Mouse (Mus musculus) thymus, postnatal 10 days (tissue): ENCODE measurements around the gene Epn2.
"Not testable (repeated sequence)": the region's sequence is repeated elsewhere in the genome, so short reads cannot be mapped to it uniquely, and the experiment has no call there.

Source experiments
- DNase-seq, 2 experiments: peaks; one replicate each; pipeline ENCODE4 v3.0.0; 2021; ENCODE audit warnings: low spot score in 2 of 2

The Epn2 gene

DNA sequence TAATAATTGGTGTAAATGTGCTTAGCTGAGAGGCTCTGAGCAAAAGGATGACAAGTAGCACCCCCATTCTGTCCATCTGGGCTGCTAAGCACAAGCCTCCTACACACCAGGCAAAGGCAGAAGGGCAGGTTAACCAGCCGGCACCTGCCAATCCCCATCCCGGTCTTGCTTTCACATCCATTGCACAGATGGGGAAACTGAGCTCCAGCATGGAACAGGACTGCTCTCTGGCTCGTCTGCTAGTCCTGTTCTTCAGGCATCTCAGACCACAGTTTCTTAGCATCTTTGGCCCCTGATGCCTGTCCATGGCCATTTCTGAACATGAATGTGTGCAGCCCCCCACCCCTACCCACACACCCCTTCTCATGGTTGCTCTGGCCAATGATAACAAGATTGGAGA is 12.6 kb upstream of the Epn2 start:
- no peak for DNase-seq

DNA sequence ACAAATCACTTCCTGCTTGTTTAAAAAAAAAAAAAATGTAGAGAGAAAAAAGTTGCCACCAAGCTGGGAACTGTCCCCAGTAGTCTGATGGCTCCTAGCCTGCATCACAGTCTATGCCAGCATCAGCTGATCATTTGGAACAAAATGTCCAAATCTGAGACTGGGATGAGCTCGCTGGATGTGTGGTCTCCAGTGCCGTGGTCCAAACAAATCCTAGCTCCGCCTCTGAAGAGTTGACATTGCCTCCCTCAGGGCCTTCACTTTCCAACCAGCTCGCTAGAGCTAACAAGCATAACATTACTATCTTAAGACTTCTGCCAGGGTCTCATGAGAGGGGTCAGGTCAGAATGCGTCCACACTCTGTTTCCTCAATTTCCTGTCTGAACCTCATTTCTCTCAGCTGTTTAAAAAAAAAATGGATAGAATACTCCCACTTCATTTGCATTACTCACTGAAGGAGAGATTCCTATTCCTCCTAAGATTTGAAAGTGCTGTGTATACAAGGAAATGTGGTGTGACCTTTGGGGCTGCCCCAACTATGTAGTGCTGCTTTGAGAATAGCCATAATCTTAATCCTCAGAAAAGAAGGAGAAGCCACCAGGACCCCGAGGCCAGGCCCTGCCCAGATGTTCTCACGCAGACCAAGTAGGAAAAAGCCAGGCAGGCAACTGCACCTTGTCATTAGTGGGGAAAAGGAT is 11.2 kb upstream of the Epn2 start:
- no peak for DNase-seq

DNA sequence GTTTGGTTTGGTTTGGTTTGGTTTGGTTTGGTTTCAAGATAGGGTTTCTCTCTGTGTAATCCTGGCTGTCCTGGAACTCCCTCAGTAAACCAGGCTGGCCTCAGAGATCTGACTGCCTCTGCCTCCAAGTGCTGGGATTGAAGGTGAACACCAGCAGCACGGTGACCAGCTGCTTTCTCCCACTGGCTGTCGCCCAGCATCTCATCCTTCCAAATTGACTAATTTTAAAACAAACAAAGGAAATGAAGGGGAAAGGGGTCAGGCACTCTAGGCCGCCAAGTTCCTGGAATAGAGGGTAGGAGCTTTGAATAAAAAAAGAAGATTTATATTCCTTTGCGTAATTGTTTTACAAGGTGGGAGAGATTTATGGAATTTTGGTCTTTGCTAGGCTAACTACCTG is 5.9 kb upstream of the Epn2 start:
- DNase-seq: no peak

DNA sequence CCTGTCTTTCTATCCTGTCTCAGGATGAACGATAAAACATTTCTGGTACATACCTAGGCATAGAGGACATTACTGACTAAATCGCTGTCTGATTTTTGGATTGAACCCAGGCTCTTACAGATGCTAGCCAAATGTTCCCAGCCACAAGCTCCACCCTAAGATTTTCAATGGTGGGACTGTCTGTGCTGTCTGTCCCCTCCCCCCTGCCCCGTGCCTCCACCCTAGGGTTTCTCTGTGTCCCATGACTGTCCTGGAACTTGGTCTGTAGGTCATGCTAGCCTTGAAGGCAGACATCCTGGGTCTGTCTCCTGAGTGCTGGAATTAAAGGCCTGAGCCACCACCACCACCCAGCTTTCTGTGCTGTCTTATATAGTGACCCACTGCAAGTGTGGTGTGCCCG is 5.3 kb upstream of the Epn2 start:
- DNase-seq: no peak

DNA sequence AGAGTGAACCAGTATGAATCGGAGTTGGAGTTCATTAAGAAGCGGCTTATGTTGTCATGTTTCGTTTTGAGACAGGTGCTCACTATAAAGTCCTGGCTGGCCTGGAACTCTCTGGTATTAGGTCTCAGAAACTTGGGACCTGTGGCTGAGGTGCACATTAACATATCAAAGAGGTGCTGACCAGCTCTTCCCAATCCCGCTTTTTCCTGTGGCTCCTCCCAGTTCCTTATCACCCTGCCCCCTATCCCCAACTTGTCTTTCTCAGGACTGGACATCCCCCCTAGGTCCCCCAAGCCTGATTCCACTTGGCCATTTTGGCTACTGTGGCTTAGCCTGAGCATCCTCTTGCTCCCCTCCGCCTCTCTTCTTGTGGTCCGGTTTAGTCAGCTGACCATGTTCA is 4.6 kb upstream of the Epn2 start:
- no peak for DNase-seq

DNA sequence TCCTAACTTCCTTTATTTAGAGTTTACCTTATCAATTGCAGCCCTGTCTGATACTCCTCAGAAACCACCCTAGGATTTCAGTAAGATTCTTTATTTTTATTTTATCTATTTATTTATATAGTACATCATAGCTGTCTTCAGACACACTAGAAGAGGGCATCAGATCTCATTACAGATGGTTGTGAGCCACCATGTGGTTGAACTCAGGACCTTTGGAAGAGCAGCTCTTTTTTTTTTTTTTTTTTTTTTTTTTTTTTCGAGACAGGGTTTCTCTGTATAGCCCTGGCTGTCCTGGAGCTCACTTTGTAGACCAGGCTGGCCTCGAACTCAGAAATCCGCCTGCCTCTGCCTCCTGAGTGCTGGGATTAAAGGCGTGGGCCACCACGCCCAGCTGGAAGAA is 3.3 kb upstream of the Epn2 start:
- not testable (repeated sequence) for DNase-seq

DNA sequence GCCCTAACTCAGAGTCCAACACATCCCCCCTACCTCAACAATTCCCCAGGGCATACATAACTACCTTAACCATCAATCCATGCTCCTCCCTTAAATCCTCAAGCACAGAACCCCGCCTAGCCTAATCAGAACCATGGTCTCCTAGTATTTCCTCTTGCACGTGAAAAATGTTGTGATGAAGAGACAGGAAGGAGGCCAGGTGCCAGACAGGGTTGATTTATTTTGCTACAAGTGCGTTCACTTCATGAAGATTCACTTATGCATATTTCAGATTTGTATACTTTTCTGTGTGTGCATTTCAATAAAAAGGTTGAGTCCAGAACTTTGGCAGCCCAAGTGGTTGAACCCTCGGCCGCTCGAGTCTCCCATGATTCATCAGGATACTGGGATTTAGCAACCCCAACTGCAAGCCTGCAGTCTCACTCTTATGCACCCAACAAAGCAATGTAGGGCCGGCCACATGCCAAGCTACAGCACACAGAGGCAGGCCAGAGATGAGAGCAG is 443 bp upstream of the Epn2 start:
- DNase-seq: no peak

DNA sequence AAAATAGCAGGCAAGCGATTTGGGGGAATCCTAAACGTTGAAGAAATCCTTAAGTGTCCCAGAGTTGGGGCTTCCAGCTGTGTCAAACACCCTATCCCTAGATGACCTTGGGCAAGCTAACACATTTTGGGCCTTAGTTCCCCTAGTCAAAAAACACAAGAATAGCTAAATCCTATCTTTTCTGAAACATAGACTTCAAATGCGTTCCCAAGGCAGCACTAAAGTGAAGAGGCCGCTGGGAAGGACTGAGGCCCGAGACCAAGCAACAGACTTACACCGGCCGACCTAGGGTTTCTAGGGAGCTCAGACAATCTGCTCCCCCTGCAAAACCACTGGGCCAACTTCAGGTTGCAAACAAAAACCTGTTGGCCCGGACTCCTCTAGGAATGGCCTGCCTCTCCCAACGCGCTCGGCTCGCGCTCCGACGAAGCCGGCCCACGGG is 925 bp downstream of the Epn2 start:
- DNase-seq: no peak

DNA sequence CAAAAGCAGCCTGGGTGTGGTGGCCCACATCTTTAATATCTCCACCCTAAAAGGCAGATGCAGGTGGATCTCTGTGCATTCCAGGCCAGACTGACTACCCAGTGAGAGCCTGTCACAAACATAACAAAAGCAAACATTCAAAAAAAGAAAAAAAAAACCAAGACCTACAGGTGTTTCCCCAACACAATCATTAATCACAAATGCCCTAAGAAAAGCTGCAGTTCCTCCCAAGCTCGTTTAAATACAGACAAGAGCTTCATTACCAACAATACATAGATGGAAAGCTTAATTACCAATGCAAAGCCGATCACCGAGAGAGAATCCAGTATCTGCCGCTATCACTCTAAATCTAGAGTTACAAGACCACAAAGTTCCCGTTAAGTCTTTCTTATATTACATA is 1.5 kb downstream of the Epn2 start:
- no peak for DNase-seq

DNA sequence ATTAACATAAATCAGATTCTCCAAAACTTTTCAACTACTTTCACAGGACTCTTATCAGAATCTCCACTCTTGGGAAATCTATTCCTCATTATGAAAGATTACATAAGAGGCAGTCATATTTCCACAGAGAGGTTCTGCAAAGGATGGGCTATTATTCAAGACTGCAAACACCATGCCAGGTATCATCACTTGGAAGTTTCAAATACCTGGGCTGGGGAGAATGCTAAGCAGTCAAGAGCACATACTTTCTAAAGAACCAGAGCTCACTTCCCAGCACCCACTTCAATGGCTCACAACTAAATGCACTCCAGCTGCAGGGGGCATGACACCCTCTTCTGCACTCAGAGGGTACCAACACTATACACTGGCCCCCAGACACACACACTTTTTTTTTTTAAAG is 2.1 kb downstream of the Epn2 start:
- DNase-seq: no peak

DNA sequence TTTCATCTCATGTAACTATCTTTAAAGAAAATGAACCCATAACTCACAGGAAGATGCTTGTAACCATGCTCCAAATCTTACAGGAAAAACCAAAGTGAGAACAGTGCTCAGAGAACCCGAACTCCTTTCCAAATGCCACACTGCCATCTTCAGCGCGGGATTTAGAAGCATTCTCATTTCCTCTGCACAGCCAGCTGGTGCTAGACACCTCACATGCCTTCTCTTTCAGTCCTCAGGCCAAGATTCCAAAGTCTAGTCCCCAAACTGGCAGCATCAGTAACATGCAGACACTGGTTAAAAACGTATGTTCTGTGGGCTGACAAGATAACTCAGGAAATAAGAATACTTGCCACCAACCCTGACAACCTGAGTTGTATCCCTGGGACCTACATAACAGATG is 6.2 kb downstream of the Epn2 start:
- DNase-seq: no peak

DNA sequence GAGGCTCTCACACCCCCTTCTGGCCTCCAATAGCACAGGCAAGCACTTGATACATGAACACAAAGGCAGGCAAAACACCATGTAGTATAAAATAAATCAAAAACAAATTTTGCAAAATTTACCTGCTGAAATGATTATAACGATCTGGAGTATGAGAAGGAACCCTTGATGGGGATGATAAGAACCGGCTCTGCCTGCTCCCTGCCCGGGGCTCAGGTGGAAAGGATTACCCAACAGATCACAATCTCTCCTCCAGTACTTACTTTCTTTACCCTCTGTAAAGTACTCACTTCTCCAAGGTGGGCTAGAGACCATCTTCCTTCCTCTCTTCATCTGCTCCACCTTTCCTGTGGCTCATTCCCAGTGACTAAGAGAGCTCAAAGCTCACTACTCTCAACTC is 8.3 kb downstream of the Epn2 start:
- no peak for DNase-seq

DNA sequence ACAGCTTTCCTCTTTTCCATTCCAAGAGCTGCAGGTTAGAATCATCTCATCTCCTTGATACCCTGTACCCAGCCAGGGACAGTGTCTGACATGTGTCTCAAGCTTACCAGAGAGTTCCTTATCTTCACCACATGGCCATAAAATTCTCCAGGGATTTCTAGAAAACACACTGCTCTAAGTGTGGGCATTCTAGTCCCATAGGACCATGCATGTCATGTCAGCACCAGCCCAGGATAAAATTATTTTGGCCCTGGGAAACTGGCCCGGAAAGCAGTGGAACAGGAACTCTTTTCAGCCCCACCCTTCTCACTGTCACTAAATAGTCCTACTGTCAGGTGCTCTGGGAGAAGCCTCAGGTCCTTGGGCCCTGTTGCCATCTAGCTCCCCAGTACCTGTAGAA is 9.8 kb downstream of the Epn2 start:
- DNase-seq: no peak

DNA sequence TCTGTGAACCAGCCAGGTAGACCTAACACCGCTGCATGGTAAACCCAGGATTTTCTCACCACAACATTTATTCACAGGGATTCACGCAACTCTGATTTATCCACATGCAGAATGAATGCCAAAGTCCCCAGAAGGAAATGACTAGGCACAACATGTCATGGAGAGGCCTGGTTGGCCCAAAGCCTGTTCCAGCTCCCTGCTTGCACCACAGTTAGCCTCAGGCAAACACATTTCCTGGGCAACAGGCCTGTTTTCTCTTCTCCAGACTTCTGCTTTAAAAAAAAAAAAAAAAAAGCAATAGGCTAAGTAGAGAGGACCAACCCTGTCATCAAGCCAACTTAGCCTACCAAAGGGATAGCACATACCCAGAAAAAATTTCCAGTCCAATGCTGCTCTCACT is 14.9 kb downstream of the Epn2 start:
- no peak for DNase-seq

DNA sequence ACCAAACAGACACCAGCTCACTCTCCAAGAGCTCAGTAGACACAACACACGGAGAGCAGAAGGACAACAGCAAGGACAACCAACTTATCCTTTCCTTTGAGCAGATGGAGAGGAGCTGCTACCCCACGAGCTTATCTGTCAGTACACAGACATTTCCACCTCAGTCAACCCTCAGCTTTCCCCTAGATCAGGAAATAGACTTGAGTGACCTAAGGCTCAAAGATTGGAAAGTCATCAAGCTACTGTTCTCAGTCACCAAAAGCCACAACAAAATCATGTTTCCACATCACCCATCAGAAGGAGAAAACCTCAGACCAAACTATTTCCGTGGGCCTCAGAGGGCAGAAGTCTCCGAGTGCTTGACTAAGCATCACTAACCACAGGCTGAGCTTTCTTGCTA is 15.5 kb downstream of the Epn2 start:
- no peak for DNase-seq

DNA sequence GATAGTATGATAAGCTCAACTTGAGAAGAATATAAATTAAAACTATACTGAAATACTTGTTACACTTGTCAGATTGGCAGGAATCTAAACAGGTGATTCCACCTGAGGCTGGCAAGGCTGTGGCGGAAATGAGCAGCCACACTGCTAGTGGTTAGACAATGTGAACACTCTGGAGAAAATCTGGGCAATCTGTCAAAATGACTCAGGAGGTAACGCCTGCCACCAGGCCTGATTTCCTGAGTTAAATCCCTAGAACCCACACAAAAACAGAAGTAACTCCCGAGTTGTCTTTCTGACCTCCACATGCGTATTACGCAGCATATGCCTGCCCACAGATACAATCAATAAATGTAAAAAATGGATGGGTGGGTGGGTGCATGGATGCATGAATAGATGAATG is 17.1 kb downstream of the Epn2 start:
- DNase-seq: no peak

DNA sequence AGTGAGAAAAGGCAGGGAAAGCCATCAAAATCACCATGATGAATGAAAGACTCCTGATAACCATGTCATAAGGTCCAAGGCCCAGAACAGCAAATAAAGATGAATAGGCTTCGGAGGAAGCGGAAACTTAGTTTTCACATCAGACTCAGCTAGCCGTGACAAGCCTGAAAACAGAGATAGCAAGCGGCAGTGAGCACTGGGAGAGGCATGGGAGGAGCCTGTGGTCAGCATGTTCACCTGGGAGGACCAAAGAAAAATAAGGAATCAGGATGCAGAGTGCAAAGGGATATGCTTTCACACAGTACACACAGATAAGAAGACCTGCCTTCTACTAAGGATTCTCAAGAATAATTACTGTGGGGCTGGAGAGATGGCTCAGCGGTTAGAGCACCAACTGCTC is 19.9 kb downstream of the Epn2 start:
- no peak for DNase-seq

DNA sequence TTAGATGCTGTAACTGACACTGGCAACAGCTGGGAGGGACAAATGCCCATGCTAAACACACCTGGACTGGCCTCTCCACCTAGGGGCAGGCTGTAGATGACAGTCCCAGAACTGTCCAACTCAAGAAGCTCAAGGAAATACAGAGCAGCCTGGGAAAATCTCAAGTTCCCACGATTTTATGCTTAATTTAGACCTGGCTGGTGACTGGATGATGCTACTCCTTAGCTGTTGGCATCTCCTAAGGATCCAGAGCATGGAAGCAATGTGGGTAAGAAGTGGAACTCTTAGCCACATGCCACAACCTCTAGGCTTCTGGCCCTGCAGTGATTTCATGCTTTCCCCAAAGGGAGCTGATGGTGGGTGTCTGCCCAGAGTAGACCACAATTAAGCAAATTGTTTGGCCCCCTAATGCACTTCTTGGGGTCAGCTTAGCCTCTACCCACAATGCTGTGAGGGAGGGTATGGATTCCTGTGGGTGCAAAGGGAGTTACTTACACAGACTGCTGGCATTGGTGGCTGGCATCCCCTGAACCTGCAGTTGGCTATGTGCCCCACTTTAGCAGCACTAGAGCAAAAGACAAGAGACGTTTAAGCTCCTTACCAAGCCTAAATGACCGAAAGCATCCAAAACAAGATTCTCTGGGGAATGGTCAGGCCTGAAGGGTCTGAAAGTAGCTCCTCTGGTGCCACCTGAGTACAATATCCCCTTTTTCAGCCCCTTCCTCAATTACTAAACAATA is 26.3 kb downstream of the Epn2 start:
- no peak for DNase-seq

DNA sequence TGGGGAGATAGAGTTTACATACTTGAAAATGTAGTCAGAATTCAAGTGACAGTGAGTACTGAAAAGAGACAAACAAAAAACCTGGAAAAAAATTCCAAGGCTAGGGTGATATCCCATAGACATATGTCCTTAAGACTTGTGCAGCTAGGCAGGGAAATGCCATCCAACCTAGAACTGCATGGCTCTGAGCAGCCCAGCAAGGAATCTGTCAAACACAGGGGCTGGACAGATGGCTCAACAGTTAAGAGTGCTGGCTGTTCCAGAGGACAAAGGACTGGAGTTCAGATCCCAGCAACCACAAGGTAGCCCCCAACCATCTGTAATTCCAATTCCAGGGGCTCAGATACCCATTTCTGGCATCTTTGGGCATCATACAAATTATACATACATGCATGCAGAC is 28.9 kb downstream of the Epn2 start:
- no peak for DNase-seq

DNA sequence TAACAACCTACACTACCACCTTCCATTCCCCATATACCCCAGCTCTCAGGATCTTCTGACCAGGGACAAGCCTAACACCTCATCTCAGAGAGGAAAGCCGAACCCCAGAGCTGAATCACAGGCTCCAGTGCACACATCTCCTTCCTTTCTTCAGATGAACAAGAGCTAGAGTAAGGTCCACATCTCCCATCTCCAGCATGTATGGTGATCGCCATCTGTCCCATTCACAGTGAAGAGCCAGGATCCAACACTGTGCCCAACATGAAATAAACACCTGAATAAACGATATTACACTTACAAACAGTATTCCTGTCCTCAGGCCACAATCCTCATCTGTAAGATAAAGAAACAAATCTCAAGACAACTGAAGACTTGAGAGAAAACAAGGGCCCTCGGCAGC is 31.8 kb downstream of the Epn2 start:
- no peak for DNase-seq

DNA sequence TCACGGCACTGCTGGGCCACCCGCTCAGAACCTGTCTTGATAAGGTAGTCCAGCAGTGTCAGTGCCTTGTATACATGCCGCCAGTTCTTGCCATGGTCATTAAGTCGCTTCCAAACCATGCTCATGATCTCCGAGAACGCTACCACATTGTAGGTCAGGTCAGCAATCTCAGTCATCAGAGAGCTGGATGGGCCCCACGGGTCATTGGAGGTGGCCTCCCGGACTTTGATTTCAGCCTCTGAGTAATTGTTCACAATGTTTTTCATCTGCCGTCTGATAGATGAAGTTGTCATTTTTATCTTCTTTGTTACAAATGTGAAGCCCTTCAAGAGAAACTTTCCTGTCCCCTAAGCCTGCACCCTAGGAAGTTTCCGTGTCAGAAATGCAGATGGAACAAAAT is 33.0 kb downstream of the Epn2 start:
- DNase-seq: no peak

DNA sequence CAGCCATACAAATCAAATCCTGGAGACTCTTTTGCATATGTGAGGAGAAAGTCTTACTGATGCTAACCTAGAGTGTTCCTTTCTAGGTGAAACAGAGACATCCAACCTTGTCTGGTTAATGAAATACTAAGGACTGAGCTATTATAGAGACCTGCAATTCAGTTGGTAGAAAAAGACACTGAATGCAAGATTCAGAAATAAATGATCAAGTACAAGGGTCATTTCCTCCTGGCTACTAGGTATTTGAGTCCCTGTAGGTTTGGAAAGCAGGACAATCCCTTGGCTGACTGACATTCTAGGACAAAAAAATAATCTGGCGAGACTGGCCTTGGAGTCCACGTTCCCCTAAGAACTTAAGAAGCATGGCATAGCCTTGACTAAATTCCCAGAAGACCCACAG is 33.9 kb downstream of the Epn2 start:
- DNase-seq: no peak

DNA sequence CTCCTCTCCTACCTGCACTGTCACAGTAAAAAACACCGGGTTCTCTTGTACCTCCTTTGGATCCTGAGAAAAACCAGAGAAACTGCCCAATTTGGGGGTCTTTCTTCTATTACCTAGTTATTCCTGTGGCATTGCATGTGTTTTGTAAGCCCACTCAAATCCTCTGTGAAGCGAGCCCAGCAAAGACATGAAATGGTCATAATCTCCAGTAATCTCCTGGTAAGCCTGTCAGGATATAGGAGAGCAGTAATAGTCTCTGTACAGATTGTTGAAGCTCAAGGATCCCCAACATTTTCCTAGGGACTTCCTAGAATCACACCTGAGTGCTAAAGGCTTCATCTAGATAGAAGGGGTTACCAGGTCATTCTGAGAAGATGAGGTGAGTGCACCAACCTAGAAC is 38.4 kb downstream of the Epn2 start:
- no peak for DNase-seq

DNA sequence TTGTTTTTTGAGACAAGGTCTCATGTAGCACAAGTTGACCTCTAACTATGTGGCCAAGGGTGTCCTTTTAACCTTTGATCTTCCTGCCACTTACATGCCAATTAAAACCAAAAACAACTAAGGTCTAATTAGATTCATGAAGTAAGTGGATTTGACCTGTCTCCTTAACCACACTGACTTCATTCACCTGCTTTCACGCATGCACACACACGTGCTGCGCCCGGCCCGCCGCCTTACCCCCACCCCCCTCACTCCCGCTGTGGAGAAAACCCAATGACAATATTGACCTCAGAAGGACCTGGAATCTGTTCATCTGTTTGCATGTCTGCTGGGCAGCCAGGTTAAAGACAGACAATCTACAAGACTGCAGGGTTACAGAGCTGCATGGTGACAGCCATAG is 38.8 kb downstream of the Epn2 start:
- no peak for DNase-seq
